Mouse (Mus musculus): ENCODE measurements at regions not wholly inside any gene's neighbourhood (a gene's known extent, or its start where the extent isn't known, plus 50 kb on each side); places are given as distances from the start of the nearest gene placed in this dataset.

DNA sequence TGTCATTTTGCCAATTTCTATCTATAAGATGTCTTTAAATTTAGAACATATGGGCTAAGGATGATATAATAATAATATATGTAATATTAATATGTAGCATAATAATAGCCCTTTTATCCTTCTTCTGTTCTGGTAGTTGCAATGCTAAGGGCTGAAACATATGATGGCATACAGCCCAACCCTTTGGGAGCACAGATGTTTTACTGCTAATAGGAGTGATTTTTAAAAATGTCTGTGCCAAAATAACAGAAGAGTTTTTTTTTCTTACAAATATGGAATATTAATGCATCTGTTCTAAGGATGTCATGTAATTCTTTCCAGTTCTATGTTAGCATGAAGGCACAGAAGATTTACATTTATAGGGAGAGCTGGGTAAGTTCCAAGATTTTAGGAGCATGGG lies 122.5 kb upstream of the Pdzrn3 start:
- no peaks in the 10 kb centered on the region for H3K79me3 ChIP-seq (ENCODE audit: low read depth)
- TF ChIP-seq MYOG (IDR thresholded peaks at IDR 0.05; ENCODE audit: control insufficient read depth, extremely low read depth, insufficient read length), result no peak
- no peak for TF ChIP-seq MAX (IDR thresholded peaks at IDR 0.05)
- TF ChIP-seq FOSL1 (IDR thresholded peaks at IDR 0.05; ENCODE audit: insufficient read depth, low read length, poor library complexity, severe bottlenecking), result no peak
- TF ChIP-seq MYOD1 (IDR thresholded peaks at IDR 0.05; ENCODE audit: control insufficient read depth, insufficient read length, low read depth), result no peak
- no peak for TF ChIP-seq CEBPB (IDR thresholded peaks at IDR 0.05; ENCODE audit: low read depth)
- no peaks in the 10 kb centered on the region for H3K27me3 ChIP-seq (ENCODE audit: control insufficient read depth, insufficient read depth, insufficient read length)
- no peak overlapping the region for H3ac ChIP-seq (ENCODE audit: control insufficient read depth, insufficient read length, low read depth)
- H3K4me3 ChIP-seq (ENCODE audit: insufficient read depth, poor library complexity, severe bottlenecking), result no peak overlapping the region
- H3K79me2 ChIP-seq (ENCODE audit: control insufficient read depth, insufficient read depth), result no peaks in the 10 kb centered on the region
- H3K36me3 ChIP-seq (ENCODE audit: control insufficient read depth, insufficient read depth), result no peaks in the 10 kb centered on the region

DNA sequence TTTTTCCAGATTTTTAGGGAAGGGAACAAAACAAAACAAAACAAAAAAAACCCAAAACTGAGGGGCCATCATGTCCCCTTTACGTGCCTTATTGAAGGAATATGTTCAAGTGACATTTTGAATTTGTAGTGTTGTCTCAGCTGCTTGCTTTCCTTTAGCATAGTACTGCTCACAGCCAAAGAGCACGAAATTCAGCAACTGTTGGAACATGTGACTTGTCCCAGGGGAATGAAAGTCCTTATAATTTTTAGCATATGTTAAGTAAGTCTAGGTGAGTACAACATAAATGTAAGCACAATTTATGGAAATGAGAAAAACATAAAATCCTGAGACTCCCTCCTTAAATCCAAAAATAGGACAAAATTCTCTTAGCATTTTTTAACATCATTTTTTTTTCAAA lies 110.8 kb upstream of the Pdzrn3 start:
- no peaks in the 10 kb centered on the region for H3K79me3 ChIP-seq (ENCODE audit: low read depth)
- H3ac ChIP-seq (ENCODE audit: control insufficient read depth, insufficient read length, low read depth), result no peak overlapping the region
- no peaks in the 10 kb centered on the region for H3K27me3 ChIP-seq (ENCODE audit: control insufficient read depth, insufficient read depth, insufficient read length)
- no peak overlapping the region for H3K4me3 ChIP-seq (ENCODE audit: insufficient read depth, poor library complexity, severe bottlenecking)
- H3K36me3 ChIP-seq (ENCODE audit: control insufficient read depth, insufficient read depth), result no peaks in the 10 kb centered on the region
- TF ChIP-seq MYOD1 (IDR thresholded peaks at IDR 0.05; ENCODE audit: control insufficient read depth, insufficient read length, low read depth), result no peak
- TF ChIP-seq FOSL1 (IDR thresholded peaks at IDR 0.05; ENCODE audit: insufficient read depth, low read length, poor library complexity, severe bottlenecking), result no peak
- no peak for TF ChIP-seq CEBPB (IDR thresholded peaks at IDR 0.05; ENCODE audit: low read depth)
- no peak for TF ChIP-seq USF1 (IDR thresholded peaks at IDR 0.05; ENCODE audit: low read depth)
- no peak for TF ChIP-seq MAX (IDR thresholded peaks at IDR 0.05)
- TF ChIP-seq CTCF (IDR thresholded peaks at IDR 0.05; ENCODE audit: control insufficient read depth, insufficient read depth, insufficient read length), result no peak
- TF ChIP-seq MYOG (IDR thresholded peaks at IDR 0.05; ENCODE audit: control insufficient read depth, extremely low read depth, insufficient read length), result no peak
- H3K79me2 ChIP-seq (ENCODE audit: control insufficient read depth, insufficient read depth), result no peaks in the 10 kb centered on the region

DNA sequence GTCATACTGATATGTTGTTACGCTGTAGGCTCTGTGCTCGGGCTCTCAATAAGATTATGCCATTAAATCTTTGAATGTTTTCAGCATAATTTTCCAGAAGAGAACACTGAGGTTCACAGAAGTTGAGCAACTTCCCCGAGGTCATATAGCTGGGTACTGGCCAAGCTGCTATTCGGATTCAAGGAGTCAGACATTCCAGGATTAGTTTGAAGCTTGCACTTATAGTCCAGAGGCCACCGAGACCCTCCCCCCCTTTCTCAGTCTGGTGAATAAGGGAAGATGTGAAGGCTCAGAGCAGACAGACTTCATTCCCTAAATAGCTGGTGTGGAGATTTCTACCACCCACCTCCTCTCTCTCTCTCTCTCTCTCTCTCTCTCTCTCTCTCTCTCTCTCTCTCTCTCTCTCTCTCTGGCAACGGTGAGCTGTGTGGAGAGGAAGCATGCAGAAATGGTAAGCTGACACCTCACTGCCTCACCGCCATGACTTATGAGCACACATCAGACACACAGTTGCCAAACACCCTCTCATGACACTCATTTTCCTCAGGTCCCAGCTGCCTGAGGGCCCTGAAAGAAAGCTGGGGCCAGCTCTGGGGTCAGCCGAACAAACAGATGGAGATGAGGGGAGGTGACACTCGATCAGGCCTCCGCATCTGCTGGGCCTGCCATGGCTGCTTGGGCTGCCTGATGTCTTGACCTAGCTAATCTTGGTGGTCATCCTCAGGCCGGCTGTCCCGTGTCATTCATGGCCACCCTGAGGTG lies 107.0 kb upstream of the Pdzrn3 start:
- Histone ChIP-seq H3K79me2 (ENCODE audit: control insufficient read depth, insufficient read depth) (no peaks in the 10 kb centered on the region), H3K27me3 (ENCODE audit: control insufficient read depth, insufficient read depth, insufficient read length) (no peaks in the 10 kb centered on the region), H3K4me3 (ENCODE audit: insufficient read depth, poor library complexity, severe bottlenecking) (no peak overlapping the region), H3K36me3 (ENCODE audit: control insufficient read depth, insufficient read depth) (no peaks in the 10 kb centered on the region), H3K79me3 (ENCODE audit: low read depth) (no peaks in the 10 kb centered on the region), H3ac (ENCODE audit: control insufficient read depth, insufficient read length, low read depth) (no peak overlapping the region)
- TF ChIP-seq CEBPB (IDR thresholded peaks at IDR 0.05; ENCODE audit: low read depth) (no peak), MYOG (IDR thresholded peaks at IDR 0.05; ENCODE audit: control insufficient read depth, extremely low read depth, insufficient read length) (no peak), USF1 (IDR thresholded peaks at IDR 0.05; ENCODE audit: low read depth) (no peak), MYOD1 (IDR thresholded peaks at IDR 0.05; ENCODE audit: control insufficient read depth, insufficient read length, low read depth) (peak; percentile 21)

DNA sequence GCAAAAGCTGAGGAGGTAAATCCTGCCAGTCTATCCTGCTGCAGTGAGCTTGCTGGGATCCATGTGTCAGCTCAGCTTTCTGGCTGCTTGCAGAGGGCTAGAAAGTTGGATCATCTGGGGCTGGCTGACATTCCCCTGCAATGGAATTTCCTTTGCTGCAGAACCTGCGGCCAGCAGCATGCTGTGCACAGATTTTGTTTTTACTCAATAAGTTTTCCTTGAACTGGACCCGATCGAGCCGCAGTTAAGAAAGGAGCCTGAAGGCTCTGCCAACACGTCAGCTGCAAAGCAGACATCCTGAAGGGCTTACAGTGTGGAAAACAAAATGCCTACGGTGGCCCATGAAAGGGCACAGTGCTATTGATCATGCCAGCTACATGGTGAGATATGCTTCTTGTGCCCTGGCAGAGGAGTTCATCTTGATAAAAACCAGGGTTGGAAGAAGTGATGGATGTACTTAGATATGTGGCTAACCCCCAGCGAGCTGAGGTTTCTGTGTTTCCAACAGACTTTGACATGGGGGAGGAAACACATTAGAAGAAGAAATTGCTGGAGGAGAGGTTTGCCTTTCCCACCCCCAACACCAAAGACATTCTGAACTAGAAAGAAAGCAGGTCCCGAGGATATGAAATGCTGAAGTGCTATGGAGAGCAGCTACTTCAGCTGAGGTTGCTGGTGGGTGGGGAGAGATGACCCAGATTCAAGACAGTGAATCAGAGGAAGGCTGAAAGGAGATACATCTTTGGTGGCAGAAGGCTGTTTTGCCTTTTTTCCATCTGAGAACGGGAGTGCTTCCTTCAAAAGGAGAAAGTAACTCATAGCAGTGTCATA lies 105.2 kb upstream of the Pdzrn3 start:
- no peaks in the 10 kb centered on the region for H3K79me2 ChIP-seq (ENCODE audit: control insufficient read depth, insufficient read depth)
- no peaks in the 10 kb centered on the region for H3K36me3 ChIP-seq (ENCODE audit: control insufficient read depth, insufficient read depth)
- H3ac ChIP-seq (ENCODE audit: control insufficient read depth, insufficient read length, low read depth), result no peak overlapping the region
- H3K4me3 ChIP-seq (ENCODE audit: insufficient read depth, poor library complexity, severe bottlenecking), result no peak overlapping the region
- no peaks in the 10 kb centered on the region for H3K27me3 ChIP-seq (ENCODE audit: control insufficient read depth, insufficient read depth, insufficient read length)
- no peak for TF ChIP-seq MYOD1 (IDR thresholded peaks at IDR 0.05; ENCODE audit: control insufficient read depth, insufficient read length, low read depth)
- no peaks in the 10 kb centered on the region for H3K79me3 ChIP-seq (ENCODE audit: low read depth)

DNA sequence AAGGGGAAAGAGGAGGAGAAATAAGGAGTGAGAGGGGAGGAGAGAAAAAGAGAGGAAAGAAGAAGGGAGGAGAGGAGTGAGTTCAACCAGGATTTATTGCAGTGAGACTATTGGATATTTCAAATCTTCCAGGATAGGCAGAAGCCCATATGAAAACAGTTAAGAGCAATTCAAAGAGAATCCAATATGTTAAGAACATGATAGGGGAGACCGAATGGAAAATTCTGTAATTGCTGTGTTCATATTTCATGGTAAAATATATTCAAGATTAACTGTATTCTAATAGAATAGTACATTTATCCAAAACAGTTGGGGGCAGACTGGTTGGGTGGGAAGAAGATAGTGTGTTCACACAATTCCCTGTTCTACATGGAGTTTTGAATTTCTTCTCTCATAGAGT lies 96.3 kb upstream of the Pdzrn3 start:
- no peak for TF ChIP-seq MYOD1 (IDR thresholded peaks at IDR 0.05; ENCODE audit: control insufficient read depth, insufficient read length, low read depth)
- Histone ChIP-seq H3K36me3 (ENCODE audit: control insufficient read depth, insufficient read depth) (no peaks in the 10 kb centered on the region), H3K4me3 (ENCODE audit: insufficient read depth, poor library complexity, severe bottlenecking) (no peak overlapping the region), H3K79me3 (ENCODE audit: low read depth) (no peaks in the 10 kb centered on the region), H3ac (ENCODE audit: control insufficient read depth, insufficient read length, low read depth) (no peak overlapping the region), H3K79me2 (ENCODE audit: control insufficient read depth, insufficient read depth) (no peaks in the 10 kb centered on the region), H3K27me3 (ENCODE audit: control insufficient read depth, insufficient read depth, insufficient read length) (no peaks in the 10 kb centered on the region)

DNA sequence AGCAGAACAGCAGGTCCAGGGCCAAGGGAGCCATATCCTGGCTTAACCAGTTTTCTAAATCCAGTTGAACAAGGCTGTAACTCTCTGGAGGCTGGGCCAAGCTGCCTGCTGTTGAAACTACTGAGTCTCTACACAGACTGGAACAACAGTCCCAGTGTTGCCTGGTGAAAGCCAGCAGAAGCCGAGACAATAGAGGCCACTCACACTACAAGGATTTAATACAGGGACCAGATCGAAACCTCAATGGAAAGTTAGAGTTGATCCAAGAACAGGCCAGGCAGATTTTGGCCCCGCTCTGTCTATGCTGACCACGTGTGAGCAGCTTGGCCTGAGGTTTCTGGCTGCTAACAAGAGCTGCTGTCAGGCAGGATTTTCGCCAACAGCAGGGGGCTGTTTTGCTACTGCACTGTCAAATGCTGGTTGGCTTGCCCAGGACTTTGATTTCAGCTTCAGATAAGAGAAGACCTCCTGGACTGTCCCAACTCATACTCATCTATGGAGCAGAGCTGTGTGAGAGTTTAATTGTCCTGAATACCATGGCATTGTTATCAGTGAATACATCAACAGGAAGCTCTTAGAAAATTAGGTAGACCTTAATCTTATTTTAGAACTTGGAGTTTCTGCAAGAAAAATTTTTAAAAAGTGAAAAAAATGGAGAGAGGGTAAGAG lies 95.7 kb upstream of the Pdzrn3 start:
- TF ChIP-seq MYOD1 (IDR thresholded peaks at IDR 0.05; ENCODE audit: control insufficient read depth, insufficient read length, low read depth) (no peak), CEBPB (IDR thresholded peaks at IDR 0.05; ENCODE audit: low read depth) (no peak), MAX (IDR thresholded peaks at IDR 0.05) (no peak), USF1 (IDR thresholded peaks at IDR 0.05; ENCODE audit: low read depth) (no peak)
- H3K36me3 ChIP-seq (ENCODE audit: control insufficient read depth, insufficient read depth), result no peaks in the 10 kb centered on the region
- H3K79me2 ChIP-seq (ENCODE audit: control insufficient read depth, insufficient read depth), result no peaks in the 10 kb centered on the region
- no peaks in the 10 kb centered on the region for H3K79me3 ChIP-seq (ENCODE audit: low read depth)
- no peak overlapping the region for H3ac ChIP-seq (ENCODE audit: control insufficient read depth, insufficient read length, low read depth)
- H3K4me3 ChIP-seq (ENCODE audit: insufficient read depth, poor library complexity, severe bottlenecking), result no peak overlapping the region
- no peaks in the 10 kb centered on the region for H3K27me3 ChIP-seq (ENCODE audit: control insufficient read depth, insufficient read depth, insufficient read length)
